Mouse (Mus musculus) ovary, postnatal 14 days (tissue): ENCODE measurements around the gene Gm11639.

Experiments used
- DNase-seq: peaks from one replicate; pipeline ENCODE4 v3.0.0; 2022; ENCODE audit warnings: low spot score

The Gm11639 gene

DNA sequence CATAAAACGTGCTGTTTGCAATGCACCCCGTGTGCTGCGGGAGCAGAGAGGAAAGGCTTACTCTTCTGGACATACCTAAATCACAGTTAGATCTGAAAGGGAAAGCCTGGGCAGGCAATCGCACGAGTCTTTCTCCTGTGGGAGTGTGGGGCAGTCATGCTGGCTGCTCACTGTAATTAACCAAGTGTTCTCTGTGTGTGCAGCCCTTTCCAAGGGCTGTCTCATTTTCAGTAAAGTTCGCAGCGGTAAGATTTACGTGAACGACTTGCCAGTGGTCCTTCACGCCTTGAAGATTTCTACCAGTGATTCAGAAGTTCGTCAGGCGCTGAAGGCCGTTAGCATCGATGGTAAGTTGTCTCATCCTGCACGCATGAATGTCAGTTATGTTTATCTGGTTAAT is 18.6 kb downstream of the Gm11639 start:
- no peak for DNase-seq

DNA sequence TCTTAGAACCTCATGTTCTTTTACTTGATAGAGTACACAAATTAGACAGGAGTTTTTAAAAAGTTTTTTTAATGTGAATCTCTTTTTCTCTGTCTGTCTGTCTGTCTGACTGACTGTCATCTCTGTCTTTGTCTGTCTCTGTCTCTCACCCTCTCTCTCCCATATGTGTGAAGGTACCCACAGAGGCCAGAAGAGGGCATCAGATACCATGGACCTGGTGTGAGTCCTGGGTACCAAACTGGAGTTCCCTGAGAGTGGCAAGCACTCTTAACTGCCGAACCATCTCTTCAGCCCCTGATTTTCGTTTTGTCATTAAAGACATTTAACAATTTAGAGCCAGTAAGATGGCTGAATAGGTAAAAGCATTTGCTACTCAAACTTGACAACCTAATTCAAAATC is 21.6 kb downstream of the Gm11639 start:
- no peak for DNase-seq

DNA sequence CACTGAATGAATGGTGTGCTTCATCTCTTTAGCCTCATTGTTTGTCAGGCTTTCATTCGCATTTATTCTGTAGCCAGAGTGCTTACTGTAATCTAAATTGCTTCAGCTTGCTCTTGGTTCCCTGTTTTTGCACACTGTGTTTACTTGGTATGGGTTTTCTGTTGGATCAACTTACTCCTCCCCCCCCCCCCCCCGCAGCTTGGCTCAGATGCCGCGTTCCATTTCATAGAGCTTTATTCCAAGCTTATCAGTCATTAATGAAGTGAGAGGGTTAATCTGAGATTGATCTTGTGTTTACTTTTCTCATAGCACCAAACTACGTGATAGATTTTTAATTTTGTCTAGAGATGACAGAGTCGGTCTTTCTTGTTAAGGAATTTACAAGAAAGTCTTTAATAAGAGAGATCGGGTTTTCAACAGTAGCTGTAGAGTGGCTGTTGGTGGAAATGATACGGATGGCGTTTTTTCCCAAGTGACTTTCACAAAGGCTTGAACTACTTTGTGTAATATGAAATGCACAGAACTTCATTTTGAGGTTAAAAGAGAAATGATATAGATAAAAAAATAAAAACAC is 59.6 kb downstream of the Gm11639 start:
- DNase-seq = no peak

DNA sequence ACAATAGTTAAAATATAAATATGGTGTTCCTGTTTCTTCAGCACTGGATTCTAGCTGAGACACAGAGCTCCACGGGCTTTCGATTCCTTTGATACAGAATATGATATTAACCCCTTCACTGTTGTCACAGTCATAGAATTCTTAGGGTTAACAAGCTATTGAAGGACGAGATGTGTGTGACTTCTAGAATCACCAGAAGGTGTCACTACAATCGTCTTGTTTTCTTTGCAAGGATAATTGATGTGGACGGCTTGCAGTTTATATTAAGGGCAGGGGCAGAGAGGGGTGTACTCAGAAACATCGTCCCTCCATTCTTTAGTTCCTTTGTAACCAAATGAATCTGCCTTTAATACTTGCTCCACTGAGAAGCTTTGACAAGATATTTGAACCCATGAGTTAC is 80.3 kb downstream of the Gm11639 start:
- no peak for DNase-seq

DNA sequence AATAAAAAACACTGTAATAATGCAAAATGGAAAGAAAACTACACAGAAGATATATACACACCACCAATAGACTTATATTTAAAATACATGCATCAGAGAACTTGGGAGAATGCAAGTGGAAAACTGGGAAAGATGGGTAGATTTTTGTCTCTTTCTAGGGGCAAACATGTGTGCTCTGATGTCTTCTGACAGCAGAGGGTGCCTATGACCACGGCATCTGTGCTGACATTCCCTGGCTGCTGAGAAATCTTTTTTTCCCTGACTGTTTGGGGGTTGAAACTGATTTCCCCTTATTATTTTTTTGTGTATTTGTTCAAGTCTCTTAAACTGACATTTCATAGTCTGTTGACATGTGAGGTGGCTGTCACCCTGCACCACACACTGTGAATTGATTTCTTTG is 81.6 kb downstream of the Gm11639 start:
- DNase-seq = no peak

DNA sequence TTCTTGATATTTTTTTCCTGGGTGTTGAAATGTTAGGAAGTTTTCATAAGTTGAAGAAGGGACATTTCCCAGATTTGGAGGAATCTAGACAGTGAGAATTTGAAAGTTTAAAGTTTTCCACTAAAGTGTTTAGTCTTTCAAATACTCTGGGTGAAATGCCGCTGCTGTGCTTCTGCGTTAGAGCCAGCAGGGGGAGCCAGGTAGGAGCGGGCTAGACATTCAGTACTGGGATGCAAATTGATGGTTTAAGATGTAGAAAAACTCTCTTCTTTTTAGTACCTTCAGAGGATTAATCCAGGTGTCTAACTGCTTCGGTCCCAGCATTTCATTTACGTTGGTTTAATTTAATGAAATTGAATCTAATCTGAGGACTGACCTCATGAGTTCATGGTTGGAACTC is 82.6 kb downstream of the Gm11639 start:
- peak; percentile 31 for DNase-seq

GRCm38 (mm10) chr11:104778796-104779195 is 93.3 kb downstream of the Gm11639 start:
- DNase-seq = no peak

GRCm38 (mm10) chr11:104944723-104945122 is 259.2 kb downstream of the Gm11639 start:
- DNase-seq = no peak

GRCm38 (mm10) chr11:104952349-104952748 is 266.8 kb downstream of the Gm11639 start:
- DNase-seq = no peak

GRCm38 (mm10) chr11:104967862-104968261 is 282.4 kb downstream of the Gm11639 start:
- no peak for DNase-seq

DNA sequence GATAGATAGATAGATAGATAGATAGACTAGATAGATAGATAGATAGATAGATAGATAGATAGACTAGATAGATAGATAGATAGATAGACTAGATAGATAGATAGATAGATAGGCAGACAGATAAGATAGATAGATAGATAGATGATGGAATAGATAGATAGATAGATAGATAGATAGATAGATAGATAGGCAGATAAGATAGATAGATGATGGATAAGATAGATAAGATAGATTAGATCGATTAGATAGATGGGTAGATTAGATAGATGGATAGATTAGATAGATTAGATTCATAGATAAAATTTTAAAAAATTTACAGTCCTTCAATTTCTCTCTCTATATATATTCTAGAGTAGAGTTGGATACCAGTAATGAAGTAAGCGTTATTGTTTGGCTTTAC is 282.9 kb downstream of the Gm11639 start:
- DNase-seq = no peak

- no peak for DNase-seq
Measured at GRCm38 (mm10) chr11:104971322-104971721, 285.8 kb downstream of the Gm11639 start.

- DNase-seq = no peak
Measured at GRCm38 (mm10) chr11:104972480-104972879, 287.0 kb downstream of the Gm11639 start.

GRCm38 (mm10) chr11:104977976-104978375 is 292.5 kb downstream of the Gm11639 start:
- DNase-seq = no peak

GRCm38 (mm10) chr11:104981342-104982055 is 296.0 kb downstream of the Gm11639 start:
- DNase-seq = no peak

- no peak for DNase-seq
Measured at GRCm38 (mm10) chr11:105009232-105009631, 323.7 kb downstream of the Gm11639 start.

- no peak for DNase-seq
Measured at GRCm38 (mm10) chr11:105021071-105021470, 335.6 kb downstream of the Gm11639 start.

- no peak for DNase-seq
Measured at GRCm38 (mm10) chr11:105028744-105029348, 343.3 kb downstream of the Gm11639 start.

DNA sequence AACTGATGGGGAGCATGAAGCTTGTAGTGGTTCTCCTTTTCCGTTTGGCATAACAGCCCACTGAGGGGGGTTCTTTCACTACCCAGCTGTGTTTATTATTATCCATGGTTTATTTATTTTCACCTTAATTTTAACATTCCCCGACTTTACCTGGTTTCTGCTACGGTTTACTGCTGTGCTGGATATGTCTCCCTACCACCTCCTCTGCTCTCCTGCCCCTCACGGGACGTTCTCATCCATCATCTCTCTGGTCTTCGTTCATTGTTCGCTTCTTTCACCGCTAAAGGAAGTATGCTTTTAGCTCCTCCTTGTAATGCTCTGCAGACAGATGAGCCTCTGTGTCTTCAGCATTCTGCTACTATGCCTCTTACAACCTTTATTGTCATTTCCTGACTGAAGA is 344.0 kb downstream of the Gm11639 start:
- DNase-seq = no peak

- no peak for DNase-seq
Measured at GRCm38 (mm10) chr11:105030229-105030628, 344.7 kb downstream of the Gm11639 start.

DNA sequence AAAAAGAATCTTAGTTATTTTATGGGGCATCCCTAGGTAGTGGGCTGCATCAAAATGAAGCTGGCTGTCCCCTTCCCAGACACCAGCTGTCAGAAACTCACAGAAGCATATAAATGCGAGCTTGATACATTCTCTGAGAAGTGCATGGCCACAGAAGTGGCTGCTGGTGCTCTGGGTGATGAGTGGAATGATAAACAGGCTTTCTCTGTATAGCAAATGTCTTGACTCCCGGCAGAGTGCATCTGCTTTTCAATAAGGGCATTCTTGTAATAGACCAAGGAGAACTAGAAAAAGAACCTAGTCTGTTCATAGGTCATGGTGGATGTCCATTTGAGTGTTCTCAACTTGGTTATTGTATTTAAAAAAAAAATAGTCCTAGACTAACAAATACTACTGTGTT is 345.6 kb downstream of the Gm11639 start:
- no peak for DNase-seq

DNA sequence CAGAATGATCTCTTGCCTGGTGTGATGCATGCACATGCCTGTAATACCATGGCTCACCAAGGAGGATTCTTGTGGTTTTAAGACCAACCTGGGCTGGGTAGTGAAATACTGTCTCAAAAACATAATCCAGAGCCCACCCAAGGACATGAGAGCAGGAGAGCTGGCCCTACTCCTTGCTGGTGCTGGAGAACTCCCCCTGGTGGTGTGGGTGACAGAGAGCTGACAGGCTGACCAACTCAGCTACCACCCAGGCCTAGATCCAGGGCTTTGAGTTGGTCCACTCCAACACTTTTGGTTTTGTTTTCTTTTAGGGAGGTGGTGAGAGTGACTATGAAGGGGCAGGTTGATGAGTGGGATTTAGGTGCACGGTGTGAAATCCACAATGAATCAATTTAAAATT is 349.6 kb downstream of the Gm11639 start:
- no peak for DNase-seq

DNA sequence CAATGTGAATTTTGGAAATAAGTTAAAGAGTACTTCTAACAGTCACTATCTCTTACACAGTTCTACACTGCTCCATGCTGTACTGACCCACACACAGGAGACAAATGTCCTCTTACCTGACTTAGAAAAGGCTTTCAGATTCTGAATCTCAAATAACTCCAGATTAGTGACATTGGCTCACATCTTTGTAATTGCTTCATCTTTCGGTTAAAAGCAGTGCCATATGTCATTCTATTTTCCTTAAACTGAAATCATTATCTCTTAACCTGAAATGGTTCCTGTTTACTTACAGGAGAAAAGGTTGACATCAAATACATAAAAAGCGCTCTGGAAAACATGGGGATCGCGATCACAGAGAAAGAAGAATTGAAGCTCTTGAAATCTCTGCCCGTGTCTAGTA is 377.8 kb downstream of the Gm11639 start, which contains the start of gene Efcab3:
Gene Efcab3 (plus strand): TSS at position 301 of the 400 bp plus-strand sequence.
- DNase-seq = no peak
